Mouse (Mus musculus): ENCODE results near the gene Kif3b. TPM values are rescaled to one million over a fixed set of nuclear protein-coding genes. Genes with fewer than 3 reads are reported as not detected.

Gene Kif3b
- total RNA-seq, 1 experiment: 8.6 TPM

DNA sequence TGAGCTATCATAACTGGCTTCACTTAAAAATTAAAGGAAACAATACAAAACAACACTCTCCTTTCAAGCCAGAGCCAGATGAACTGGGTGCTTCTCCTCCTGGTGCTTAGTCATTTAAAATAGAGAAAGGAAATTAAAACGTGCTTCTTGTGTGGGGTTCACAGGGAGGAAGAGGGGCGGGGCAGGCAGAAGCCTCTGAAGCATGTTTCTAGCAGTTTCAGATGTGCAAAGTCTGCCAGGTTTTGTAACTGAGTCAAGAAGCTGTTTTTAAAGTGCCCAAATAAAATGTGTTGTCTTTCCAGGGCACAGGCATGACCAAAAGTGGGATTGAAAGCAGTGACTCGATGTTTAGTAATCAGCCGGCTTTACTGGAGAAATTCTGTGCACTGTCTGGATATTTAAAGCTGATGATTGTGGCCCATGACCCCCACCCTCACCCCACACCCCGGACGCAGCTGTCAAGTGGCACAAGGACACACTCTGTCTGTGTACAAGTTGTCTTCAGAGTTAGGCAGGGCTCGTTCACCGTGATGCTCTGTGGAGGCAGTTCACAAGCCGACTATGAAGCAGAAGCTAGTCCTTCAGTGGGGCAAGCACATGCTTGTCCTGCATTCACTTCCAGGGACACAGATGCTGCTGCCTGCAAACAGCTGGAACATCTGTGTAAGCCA lies 34.6 kb downstream of the Kif3b start:
- in situ Hi-C loops (cut with MboI; ENCODE audit: low sequenced_read_pairs in 2 of 2, unreplicated experiment in 2 of 2): no loop called here
- H3K4me3 ChIP-seq (ENCODE audit: insufficient read depth in 1 of 2, low read depth in 1 of 2, low read length in 2 of 2, poor library complexity in 1 of 2, severe bottlenecking in 1 of 2): no peak overlapping the region
- no peak overlapping the region for H3K9ac ChIP-seq (ENCODE audit: insufficient read depth, low read depth, low read length, poor library complexity, severe bottlenecking)
- peaks cover 20% of the 10 kb centered on the region for H3K36me3 ChIP-seq (ENCODE audit: control insufficient read depth, insufficient read depth, low read length, poor library complexity, severe bottlenecking)
- H3K9me3 ChIP-seq (ENCODE audit: control insufficient read depth, insufficient read depth, low read depth, low read length): no peaks in the 10 kb centered on the region
- no peaks in the 10 kb centered on the region for H3K4me1 ChIP-seq (ENCODE audit: control insufficient read depth in 2 of 2, insufficient read depth in 2 of 2, low read length in 2 of 2, poor library complexity in 1 of 2)
- DNase-seq (ENCODE audit: low read depth, low spot score): no peak
- no peak overlapping the region for H3K27ac ChIP-seq (ENCODE audit: insufficient read depth, low read depth, low read length, poor library complexity, severe bottlenecking)
- TF ChIP-seq ZC3H11A (IDR thresholded peaks at IDR 0.05; ENCODE audit: borderline replicate concordance, low read depth, low read length): no peak
- TF ChIP-seq ZNF384 (IDR thresholded peaks at IDR 0.05; ENCODE audit: low read depth, low read length): no peak
- TF ChIP-seq MAFK (IDR thresholded peaks at IDR 0.05; ENCODE audit: insufficient read depth, low read depth, low read length): no peak
- TF ChIP-seq HCFC1 (IDR thresholded peaks at IDR 0.05; ENCODE audit: borderline replicate concordance, insufficient read depth, low read length): no peak
- no peak for TF ChIP-seq CHD2 (IDR thresholded peaks at IDR 0.05; ENCODE audit: low read depth, low read length)

DNA sequence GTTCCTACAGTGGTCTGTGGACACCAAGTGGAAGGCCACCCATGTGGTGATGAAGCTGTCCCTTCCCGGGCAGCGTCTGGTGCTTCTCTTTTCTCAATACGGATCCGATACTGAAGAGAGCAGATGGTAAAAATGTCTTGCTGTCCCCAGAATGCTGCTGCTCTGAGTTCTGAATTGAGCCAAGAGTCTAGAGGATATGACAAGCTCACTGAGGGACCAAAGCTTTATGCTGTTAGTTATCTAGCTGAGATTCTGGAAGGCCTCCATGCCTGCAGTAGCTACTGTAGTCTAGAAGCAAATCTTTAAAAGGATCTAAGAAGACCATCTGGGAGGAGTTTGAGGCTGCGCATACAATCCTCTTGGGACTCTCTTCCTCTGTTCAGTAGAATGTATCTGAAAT lies 41.1 kb downstream of the Kif3b start:
- Histone ChIP-seq H3K36me3 (ENCODE audit: control insufficient read depth, insufficient read depth, low read length, poor library complexity, severe bottlenecking) (peaks cover 10% of the 10 kb centered on the region), H3K4me1 (ENCODE audit: control insufficient read depth in 2 of 2, insufficient read depth in 2 of 2, low read length in 2 of 2, poor library complexity in 1 of 2) (peaks cover 2 to 3% of the 10 kb centered on the region in 2 experiments; a peak in 1 of 4 replicates), H3K4me3 (ENCODE audit: insufficient read depth in 1 of 2, low read depth in 1 of 2, low read length in 2 of 2, poor library complexity in 1 of 2, severe bottlenecking in 1 of 2) (no peak overlapping the region), H3K27ac (ENCODE audit: insufficient read depth, low read depth, low read length, poor library complexity, severe bottlenecking) (no peak overlapping the region), H3K9me3 (ENCODE audit: control insufficient read depth, insufficient read depth, low read depth, low read length) (no peaks in the 10 kb centered on the region), H3K9ac (ENCODE audit: insufficient read depth, low read depth, low read length, poor library complexity, severe bottlenecking) (no peak overlapping the region)
- DNase-seq (ENCODE audit: low read depth, low spot score): no peak
- no peak for TF ChIP-seq CHD2 (IDR thresholded peaks at IDR 0.05; ENCODE audit: low read depth, low read length)
- no peak for TF ChIP-seq ZC3H11A (IDR thresholded peaks at IDR 0.05; ENCODE audit: borderline replicate concordance, low read depth, low read length)
- TF ChIP-seq HCFC1 (IDR thresholded peaks at IDR 0.05; ENCODE audit: borderline replicate concordance, insufficient read depth, low read length): no peak
- no peak for TF ChIP-seq ZNF384 (IDR thresholded peaks at IDR 0.05; ENCODE audit: low read depth, low read length)
- no peak for TF ChIP-seq MAFK (IDR thresholded peaks at IDR 0.05; ENCODE audit: insufficient read depth, low read depth, low read length)
- in situ Hi-C loops (cut with MboI; ENCODE audit: low sequenced_read_pairs in 2 of 2, unreplicated experiment in 2 of 2): no loop called here

DNA sequence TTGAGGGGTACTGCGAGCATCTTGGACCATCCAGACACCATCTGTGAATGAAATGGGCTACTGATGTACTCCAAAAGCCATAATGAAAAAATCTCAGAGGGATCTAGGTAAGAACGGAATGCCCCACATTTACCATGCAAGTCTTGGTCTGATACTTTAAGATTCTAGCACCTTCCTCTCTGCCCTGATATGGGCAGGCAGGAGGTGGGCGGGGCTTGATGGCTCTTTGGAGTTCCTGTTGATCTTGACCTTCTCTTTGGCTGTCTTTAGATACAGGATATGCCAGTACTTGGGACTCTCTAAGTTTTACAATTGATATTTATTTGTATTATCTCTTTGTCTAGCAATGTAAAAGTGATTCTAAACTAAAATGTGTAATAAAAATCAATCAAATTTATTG lies 41.8 kb downstream of the Kif3b start:
- Histone ChIP-seq H3K9ac (ENCODE audit: insufficient read depth, low read depth, low read length, poor library complexity, severe bottlenecking) (no peak overlapping the region), H3K4me1 (ENCODE audit: control insufficient read depth in 2 of 2, insufficient read depth in 2 of 2, low read length in 2 of 2, poor library complexity in 1 of 2) (peaks cover 5 to 8% of the 10 kb centered on the region in 2 experiments; a peak in 2 of 4 replicates), H3K27ac (ENCODE audit: insufficient read depth, low read depth, low read length, poor library complexity, severe bottlenecking) (no peak overlapping the region), H3K36me3 (ENCODE audit: control insufficient read depth, insufficient read depth, low read length, poor library complexity, severe bottlenecking) (peaks cover 10% of the 10 kb centered on the region), H3K4me3 (ENCODE audit: insufficient read depth in 1 of 2, low read depth in 1 of 2, low read length in 2 of 2, poor library complexity in 1 of 2, severe bottlenecking in 1 of 2) (no peak overlapping the region), H3K9me3 (ENCODE audit: control insufficient read depth, insufficient read depth, low read depth, low read length) (no peaks in the 10 kb centered on the region)
- in situ Hi-C loops (cut with MboI; ENCODE audit: low sequenced_read_pairs in 2 of 2, unreplicated experiment in 2 of 2): no loop called here
- TF ChIP-seq CHD2 (IDR thresholded peaks at IDR 0.05; ENCODE audit: low read depth, low read length): no peak
- TF ChIP-seq MAFK (IDR thresholded peaks at IDR 0.05; ENCODE audit: insufficient read depth, low read depth, low read length): no peak
- TF ChIP-seq ZNF384 (IDR thresholded peaks at IDR 0.05; ENCODE audit: low read depth, low read length): no peak
- DNase-seq (ENCODE audit: low read depth, low spot score): no peak

DNA sequence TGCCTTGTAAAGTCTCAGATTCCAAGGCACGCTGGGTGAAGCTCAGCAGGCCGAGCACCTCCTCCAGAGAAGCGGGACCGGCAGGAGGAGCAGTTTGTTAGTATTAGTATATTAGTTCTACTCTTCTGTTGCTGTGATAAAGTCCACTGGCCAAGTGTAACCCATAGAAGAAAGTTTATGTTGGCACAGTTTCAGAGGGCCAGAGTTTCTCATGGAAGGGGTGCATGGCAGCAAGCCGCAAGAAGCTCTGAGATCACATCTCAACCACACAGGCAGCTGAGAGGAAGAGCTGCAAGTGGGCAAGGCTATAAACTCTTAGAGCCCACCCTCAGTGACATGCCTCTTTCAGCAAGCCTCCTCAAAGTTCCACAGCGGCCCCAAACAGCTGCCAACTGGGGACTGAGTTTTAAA lies 42.6 kb downstream of the Kif3b start:
- in situ Hi-C loops (cut with MboI; ENCODE audit: low sequenced_read_pairs in 2 of 2, unreplicated experiment in 2 of 2): no loop called here
- Histone ChIP-seq H3K4me1 (ENCODE audit: control insufficient read depth in 2 of 2, insufficient read depth in 2 of 2, low read length in 2 of 2, poor library complexity in 1 of 2) (peaks cover 5 to 9% of the 10 kb centered on the region in 2 experiments; a peak in 2 of 4 replicates), H3K36me3 (ENCODE audit: control insufficient read depth, insufficient read depth, low read length, poor library complexity, severe bottlenecking) (peaks cover 10% of the 10 kb centered on the region), H3K9me3 (ENCODE audit: control insufficient read depth, insufficient read depth, low read depth, low read length) (no peaks in the 10 kb centered on the region), H3K9ac (ENCODE audit: insufficient read depth, low read depth, low read length, poor library complexity, severe bottlenecking) (no peak overlapping the region), H3K4me3 (ENCODE audit: insufficient read depth in 1 of 2, low read depth in 1 of 2, low read length in 2 of 2, poor library complexity in 1 of 2, severe bottlenecking in 1 of 2) (no peak overlapping the region), H3K27ac (ENCODE audit: insufficient read depth, low read depth, low read length, poor library complexity, severe bottlenecking) (no peak overlapping the region)
- TF ChIP-seq ZNF384 (IDR thresholded peaks at IDR 0.05; ENCODE audit: low read depth, low read length) (no peak), CHD2 (IDR thresholded peaks at IDR 0.05; ENCODE audit: low read depth, low read length) (no peak), ZC3H11A (IDR thresholded peaks at IDR 0.05; ENCODE audit: borderline replicate concordance, low read depth, low read length) (no peak), MAFK (IDR thresholded peaks at IDR 0.05; ENCODE audit: insufficient read depth, low read depth, low read length) (no peak), HCFC1 (IDR thresholded peaks at IDR 0.05; ENCODE audit: borderline replicate concordance, insufficient read depth, low read length) (no peak)
- DNase-seq (ENCODE audit: low read depth, low spot score): no peak

Measured in ES-E14 (cell line).